Mouse (Mus musculus) C2C12 (cell line): ENCODE measurements around the gene Zfp52. TPM values are rescaled to one million over a fixed set of nuclear protein-coding genes. Genes with fewer than 3 reads are reported as not detected.

Source experiments
- H3K27me3 ChIP-seq: one replicate; pipeline ENCODE4 v1.6.1; 2011; ENCODE audit not compliant: control insufficient read depth, insufficient read depth, insufficient read length
- H3K36me3 ChIP-seq: one replicate; pipeline ENCODE4 v1.6.1; 2011; ENCODE audit not compliant: control insufficient read depth, insufficient read depth
- H3K4me3 ChIP-seq: one replicate; pipeline ENCODE4 v1.5.1; 2011; ENCODE audit warnings: mild to moderate bottlenecking, control low read depth; ENCODE audit not compliant: poor library complexity, insufficient read depth, severe bottlenecking
- H3K79me2 ChIP-seq: one replicate; pipeline ENCODE4 v1.6.1; 2011; ENCODE audit not compliant: control insufficient read depth, insufficient read depth
- H3K79me3 ChIP-seq: one replicate; pipeline ENCODE4 v1.6.1; 2011; ENCODE audit warnings: low read depth, control low read depth
- H3ac ChIP-seq: one replicate; pipeline ENCODE3; 2011; ENCODE audit warnings: low read depth; ENCODE audit not compliant: control insufficient read depth, insufficient read length
- CEBPB ChIP-seq: IDR thresholded peaks from one replicate; pipeline ENCODE4 v1.6.1; 2011; ENCODE audit warnings: low read depth, mild to moderate bottlenecking, control low read depth, moderate library complexity
- CTCF ChIP-seq: IDR thresholded peaks from one replicate; pipeline ENCODE4 v1.5.1; 2011; ENCODE audit not compliant: control insufficient read depth, insufficient read depth, insufficient read length
- FOSL1 ChIP-seq: IDR thresholded peaks from one replicate; pipeline ENCODE4 v1.8.0; 2011; ENCODE audit warnings: mild to moderate bottlenecking, low read length; ENCODE audit not compliant: poor library complexity, insufficient read depth, severe bottlenecking
- MAX ChIP-seq: IDR thresholded peaks from one replicate; pipeline ENCODE4 v1.6.1; 2011; ENCODE audit warnings: mild to moderate bottlenecking, control low read depth
- MYOD1 ChIP-seq: IDR thresholded peaks from one replicate; pipeline ENCODE4 v1.6.1; 2011; ENCODE audit warnings: low read depth; ENCODE audit not compliant: control insufficient read depth, insufficient read length
- MYOG ChIP-seq: IDR thresholded peaks from one replicate; pipeline ENCODE4 v1.6.1; 2011; ENCODE audit not compliant: control insufficient read depth, insufficient read length; ENCODE audit errors: extremely low read depth
- USF1 ChIP-seq: IDR thresholded peaks from one replicate; pipeline ENCODE4 v1.6.1; 2011; ENCODE audit warnings: low read depth, mild to moderate bottlenecking, control low read depth, moderate library complexity
- polyA plus RNA-seq: library from polyadenylated mRNA; unstranded; fragments of >200 nt; fragmentation: generic; extraction: Trizol; gene quantifications from one replicate; pipeline ENCODE4 v1.2.1, GENCODE M21; 2012; ENCODE audit warnings: missing spikeins

The Zfp52 gene
- polyA plus RNA-seq, 1 experiment = 2.8 TPM

- Histone ChIP-seq H3K79me2 (peaks cover 67% of the 10 kb centered on the region), H3K27me3 (no peaks in the 10 kb centered on the region), H3ac (no peak overlapping the region), H3K4me3 (peak overlapping the region; percentile 45), H3K79me3 (peaks cover 34% of the 10 kb centered on the region), H3K36me3 (peaks cover 48% of the 10 kb centered on the region)
- TF ChIP-seq MYOG (no peak), FOSL1 (no peak), USF1 (no peak), MAX (no peak), MYOD1 (no peak), CEBPB (no peak), CTCF (no peak)
These were observed 32.4 kb downstream of the Zfp52 start for GRCm38 (mm10) chr17:21567696-21568095.

DNA sequence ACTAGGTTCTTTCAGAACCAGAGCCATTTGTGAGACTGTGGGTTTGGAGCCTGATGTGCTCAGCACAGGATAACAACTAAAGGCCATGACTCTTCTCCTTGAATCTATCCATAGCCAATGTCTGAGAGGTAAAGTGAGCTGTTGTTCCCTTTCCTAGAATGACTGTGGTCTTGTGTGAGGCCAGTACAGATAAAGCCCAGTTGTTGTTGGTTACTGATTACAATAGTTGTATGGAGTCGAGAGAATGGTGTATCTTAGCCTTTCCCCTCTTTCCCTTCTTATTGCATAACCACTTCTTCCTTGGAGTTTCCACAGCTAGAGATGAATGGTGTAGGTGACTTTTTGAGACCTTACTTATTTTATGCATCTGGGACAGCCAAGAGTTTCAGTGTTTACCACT is 43.7 kb downstream of the Zfp52 start:
- no peaks in the 10 kb centered on the region for H3K79me3 ChIP-seq
- TF ChIP-seq FOSL1 = no peak
- no peak for TF ChIP-seq MAX
- TF ChIP-seq CEBPB = no peak
- TF ChIP-seq MYOG = no peak
- TF ChIP-seq CTCF = no peak
- no peak for TF ChIP-seq USF1
- TF ChIP-seq MYOD1 = no peak
- H3K79me2 ChIP-seq = no peaks in the 10 kb centered on the region
- H3K36me3 ChIP-seq = peaks cover 94% of the 10 kb centered on the region
- no peak overlapping the region for H3K4me3 ChIP-seq
- no peaks in the 10 kb centered on the region for H3K27me3 ChIP-seq
- H3ac ChIP-seq = no peak overlapping the region

DNA sequence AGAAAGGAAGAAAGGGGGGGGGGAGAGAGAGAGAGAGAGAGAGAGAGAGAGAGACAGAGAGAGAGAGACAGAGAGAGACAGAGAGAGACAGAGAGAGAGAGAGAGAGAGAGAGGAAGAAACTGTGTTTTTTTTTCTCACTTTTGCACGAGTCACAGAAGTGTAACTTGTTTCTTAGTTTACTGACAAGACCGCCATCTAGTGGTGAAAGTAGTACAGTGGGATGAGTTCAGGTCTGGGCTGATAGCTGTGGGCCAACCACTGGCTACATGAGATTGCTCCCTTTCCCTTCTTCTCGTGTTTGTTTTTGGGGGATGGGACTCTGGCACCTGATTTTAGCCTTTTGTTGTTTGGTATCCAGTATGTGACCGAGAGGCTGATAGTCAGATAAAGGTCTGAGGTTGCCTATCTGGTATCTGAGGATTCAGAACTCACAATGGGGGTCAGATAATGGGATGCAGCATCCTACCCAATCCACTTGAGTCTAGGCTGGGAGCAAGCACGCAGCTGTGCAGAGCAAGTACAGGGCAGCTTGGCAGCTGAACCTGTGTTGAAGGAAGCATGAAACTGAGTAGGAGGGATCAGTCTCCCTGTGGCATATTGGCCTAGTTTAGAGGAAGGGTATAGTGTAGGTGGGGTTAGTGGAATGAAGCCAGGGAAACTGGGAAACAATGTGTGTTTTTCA is 44.3 kb downstream of the Zfp52 start:
- no peak overlapping the region for H3ac ChIP-seq
- H3K79me2 ChIP-seq = no peaks in the 10 kb centered on the region
- H3K4me3 ChIP-seq = no peak overlapping the region
- no peaks in the 10 kb centered on the region for H3K79me3 ChIP-seq
- H3K36me3 ChIP-seq = peaks cover 94% of the 10 kb centered on the region
- TF ChIP-seq CTCF = peak; percentile 33
- no peak for TF ChIP-seq FOSL1
- H3K27me3 ChIP-seq = no peaks in the 10 kb centered on the region

- Histone ChIP-seq H3K79me3 (peaks cover 1% of the 10 kb centered on the region), H3K36me3 (peaks cover 93% of the 10 kb centered on the region), H3ac (no peak overlapping the region), H3K27me3 (no peaks in the 10 kb centered on the region), H3K79me2 (no peaks in the 10 kb centered on the region), H3K4me3 (no peak overlapping the region)
- TF ChIP-seq MYOD1 (no peak), MYOG (no peak), MAX (no peak), USF1 (no peak), FOSL1 (no peak), CEBPB (no peak), CTCF (no peak)
These were observed 50.2 kb downstream of the Zfp52 start for GRCm38 (mm10) chr17:21585521-21585920.

Other genes starting within 250 kb of the Zfp52 start
- gene Vmn1r237, start 223.7 kb upstream of the Zfp52 start, polyA plus RNA-seq = not detected
- 0.06 TPM for gene Zfp677, start 151.8 kb upstream of the Zfp52 start, polyA plus RNA-seq
- 0.97 TPM for gene Zfp54, start 112.3 kb upstream of the Zfp52 start, polyA plus RNA-seq
- gene Zfp51, start 85.2 kb upstream of the Zfp52 start, polyA plus RNA-seq = 1.6 TPM
- gene Zfp53, start 46.5 kb upstream of the Zfp52 start, polyA plus RNA-seq = 2.0 TPM
- gene Zfp948, start 31.5 kb downstream of the Zfp52 start, polyA plus RNA-seq = 2.3 TPM
- gene Zfp983, start 115.1 kb downstream of the Zfp52 start, polyA plus RNA-seq = 0.13 TPM
- not detected for gene Gm10226, start 156.3 kb downstream of the Zfp52 start, polyA plus RNA-seq
- gene Zfp760, start 172.2 kb downstream of the Zfp52 start, polyA plus RNA-seq = 0.46 TPM
- gene Zfp229, start 195.3 kb downstream of the Zfp52 start, polyA plus RNA-seq = 0.39 TPM